Mouse (Mus musculus) hindbrain, embryonic 10.5 days (tissue): ENCODE measurements around the gene Nmrk2. TPM values are rescaled to one million over a fixed set of nuclear protein-coding genes. Genes with fewer than 3 reads are reported as not detected.

ENCODE experiments used
- DNase-seq: peaks from one replicate; pipeline ENCODE4 v3.0.0-alpha.2; 2017; ENCODE audit warnings: low spot score
- H3K27ac ChIP-seq: fragments of 300-500 bp; sonication (generic); 2 replicates; pipeline ENCODE4 v1.5.1; 2016; ENCODE audit warnings: mild to moderate bottlenecking, moderate library complexity
- H3K27me3 ChIP-seq: fragments of 300-500 bp; sonication (generic); 2 replicates; pipeline ENCODE4 v1.6.1; 2016; ENCODE audit warnings: mild to moderate bottlenecking; ENCODE audit not compliant: poor library complexity, insufficient read depth, severe bottlenecking
- H3K36me3 ChIP-seq: fragments of 300-500 bp; sonication (generic); 2 replicates; pipeline ENCODE4 v1.6.1; 2016; ENCODE audit warnings: mild to moderate bottlenecking, moderate library complexity
- H3K4me1 ChIP-seq: fragments of 300-500 bp; sonication (generic); replicated peaks from 2 replicates; pipeline ENCODE4 v1.6.1; 2016; ENCODE audit warnings: mild to moderate bottlenecking
- H3K4me3 ChIP-seq: fragments of 300-500 bp; sonication (generic); 2 replicates; pipeline ENCODE4 v1.5.1; 2016; ENCODE audit warnings: mild to moderate bottlenecking, moderate library complexity
- H3K9me3 ChIP-seq: fragments of 300-500 bp; sonication (generic); 2 replicates; pipeline ENCODE4 v1.6.1; 2016; ENCODE audit warnings: mild to moderate bottlenecking, moderate library complexity
- WGBS: fragments of 180-500 bp; shearing (Covaris S2); methylation state at CpG from one replicate; pipeline ENCODE4 v1.1.7; 2016; 5-methylcytosine and 5-hydroxymethylcytosine counted together
- polyA plus RNA-seq: library from polyadenylated mRNA; unstranded; fragments of >200 nt; fragmentation: Nextera tagmentation; extraction: Ambion mirVana; gene quantifications from 2 replicates; pipeline ENCODE4 v1.2.1, GENCODE M21; 2016

The Nmrk2 gene
- polyA plus RNA-seq = not detected in 2 replicates

DNA sequence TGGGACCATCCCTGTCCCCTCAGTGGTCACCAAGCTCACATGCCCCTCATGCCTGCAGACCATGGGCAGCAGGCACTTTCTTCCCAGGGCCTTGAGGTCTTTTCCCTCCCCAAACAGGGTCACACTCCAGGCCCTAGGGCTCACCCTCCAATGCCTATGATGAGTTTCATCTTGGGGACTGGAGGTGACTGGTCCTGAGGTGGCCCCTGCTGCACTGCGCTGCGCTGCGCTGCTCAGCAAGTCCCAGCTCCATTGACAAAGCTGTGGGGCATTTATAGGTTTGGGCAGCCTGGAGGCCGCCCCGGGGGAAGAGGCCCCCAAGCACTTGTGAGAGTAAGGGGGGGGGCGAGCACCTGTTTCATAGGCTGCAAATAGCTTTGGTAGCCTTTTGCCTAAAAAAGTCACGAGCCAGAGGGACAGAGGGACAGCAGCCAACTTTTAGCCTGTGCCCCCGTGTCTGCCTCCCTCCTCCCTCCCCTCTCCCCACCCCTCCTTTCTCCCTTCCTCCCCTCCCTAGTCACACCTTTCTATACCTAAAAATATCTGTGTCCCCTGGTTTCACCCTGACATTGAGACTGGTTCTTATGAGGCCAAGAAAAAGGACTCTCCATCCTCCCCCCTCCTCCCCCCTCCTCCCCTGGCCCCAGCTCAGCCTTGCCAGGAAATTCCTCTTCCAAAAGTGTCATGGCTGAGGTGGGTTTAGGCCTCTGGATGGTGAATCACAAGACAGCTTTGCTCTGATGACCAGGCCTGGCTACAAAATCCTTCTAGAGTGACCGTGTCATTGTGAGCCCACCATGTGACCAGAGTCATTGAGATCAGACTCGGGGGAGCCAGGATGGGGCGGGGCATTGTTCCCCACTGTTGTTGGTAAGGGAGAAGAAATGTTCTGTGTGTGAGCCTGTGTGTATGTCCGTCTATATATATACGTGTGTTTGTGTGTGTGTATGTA, at the start of gene Nmrk2:
Gene Nmrk2, minus strand, starts transcription at position 245 of the 952 bp plus-strand sequence.
- DNase-seq = no peak
- peaks cover 21% of the 10 kb centered on the region for H3K27me3 ChIP-seq
- H3K4me3 ChIP-seq = no peak within 1 kb of the TSS
- H3K27ac ChIP-seq = peak within 1 kb of the TSS; percentile 23; the same call in 1 of the 2 replicates
- 0 out of 2 replicates have a peak, but pooled peaks cover 11% of the 10 kb centered on the region for H3K4me1 ChIP-seq
- H3K36me3 ChIP-seq = 0 out of 2 replicates have a peak, but pooled peaks cover 6% of the 10 kb centered on the region
- H3K9me3 ChIP-seq = no peaks in the 10 kb centered on the region
- 63% methylated on average over 13 of the region's 13 CpGs for WGBS

DNA sequence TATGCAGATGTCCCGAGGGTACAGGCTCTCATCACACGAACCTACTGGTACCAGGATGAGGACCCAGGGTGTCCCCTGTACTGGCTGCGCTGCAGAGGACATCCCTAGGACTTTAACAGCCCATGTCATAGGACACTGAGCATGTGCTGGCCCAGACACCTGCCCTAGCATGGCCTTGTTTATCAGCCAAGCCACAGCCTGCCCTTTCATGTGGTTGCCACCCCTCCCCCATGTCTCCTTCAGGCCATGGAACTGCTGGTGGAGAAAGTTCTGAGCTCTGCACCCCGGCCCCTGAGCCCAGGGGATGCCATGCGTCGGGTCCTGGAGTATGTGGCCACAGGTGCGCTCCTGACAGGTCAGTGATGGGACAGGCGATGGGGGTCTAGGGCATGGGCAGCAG, 47.6 kb upstream of the Nmrk2 start:
- H3K4me1 ChIP-seq = peaks cover 57% of the 10 kb centered on the region
- no peak overlapping the region for H3K27ac ChIP-seq
- peaks cover 100% of the 10 kb centered on the region for H3K27me3 ChIP-seq
- no peaks in the 10 kb centered on the region for H3K36me3 ChIP-seq
- DNase-seq = no peak
- no peak overlapping the region for H3K4me3 ChIP-seq
- WGBS = 84% methylated on average over 8 of the region's 8 CpGs
- no peaks in the 10 kb centered on the region for H3K9me3 ChIP-seq

DNA sequence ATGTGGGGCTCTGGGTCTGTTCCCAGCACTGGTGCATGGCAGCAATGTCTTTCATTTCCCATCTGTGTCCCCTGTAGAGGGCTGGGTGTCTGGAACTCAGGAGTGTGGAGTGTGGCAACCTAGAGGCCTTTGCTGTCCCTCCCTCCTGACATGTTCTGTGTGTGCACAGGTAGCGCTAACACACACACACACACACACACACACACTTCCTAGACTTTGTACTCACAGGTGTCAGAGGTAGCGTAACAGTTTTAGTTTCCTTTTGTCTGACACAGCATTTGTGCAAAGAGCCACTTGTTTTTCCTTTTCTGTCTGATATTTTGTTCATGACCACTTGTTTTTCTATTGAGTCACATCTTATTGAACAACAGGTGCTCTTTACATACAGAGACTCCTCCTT, 46.0 kb upstream of the Nmrk2 start:
- H3K4me1 ChIP-seq = peaks cover 54% of the 10 kb centered on the region
- WGBS = 90% methylated on average over 2 of the region's 2 CpGs
- no peak for DNase-seq
- H3K36me3 ChIP-seq = no peaks in the 10 kb centered on the region
- no peaks in the 10 kb centered on the region for H3K9me3 ChIP-seq
- peaks cover 100% of the 10 kb centered on the region for H3K27me3 ChIP-seq
- no peak overlapping the region for H3K4me3 ChIP-seq
- H3K27ac ChIP-seq = no peak overlapping the region

DNA sequence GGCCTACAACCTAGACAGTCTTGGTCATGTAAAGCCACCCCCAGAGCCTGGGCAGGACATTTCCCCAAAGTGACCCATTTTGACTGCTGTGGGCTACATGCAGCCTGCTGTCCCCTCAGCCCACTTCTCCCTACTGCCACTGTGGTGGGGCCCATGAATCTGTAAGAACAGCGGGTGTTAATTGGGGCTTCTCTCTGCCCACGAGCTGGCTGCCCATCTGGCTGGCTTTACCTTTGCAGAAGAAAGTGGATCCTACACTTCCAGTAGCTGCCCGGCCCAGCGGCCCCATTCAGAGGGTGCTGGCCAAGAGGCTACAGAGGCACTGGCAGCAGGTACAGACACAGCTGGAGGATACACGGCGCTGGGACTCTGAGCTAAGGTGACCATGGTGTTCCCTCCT, 43.3 kb upstream of the Nmrk2 start:
- DNase-seq = no peak

DNA sequence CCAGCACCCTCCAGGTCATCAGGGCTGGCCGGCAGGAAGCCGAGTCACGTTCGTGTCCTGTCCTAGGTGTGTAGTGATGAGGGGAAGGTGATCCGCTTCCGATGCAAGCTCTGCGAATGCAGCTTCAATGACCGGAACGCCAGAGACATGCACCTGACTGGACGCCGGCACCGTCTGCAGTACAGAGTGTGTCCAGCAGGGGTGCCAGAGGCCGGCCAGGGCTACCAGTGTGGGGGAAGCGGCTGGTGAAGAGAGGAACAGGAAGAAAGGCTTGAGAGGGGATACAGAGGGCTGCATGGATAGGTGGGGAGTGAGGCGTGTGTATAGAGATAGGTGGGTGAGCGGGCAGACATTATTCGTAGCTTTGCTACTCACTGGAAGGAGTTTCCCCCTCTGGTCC, 42.7 kb upstream of the Nmrk2 start:
- peaks cover 100% of the 10 kb centered on the region for H3K27me3 ChIP-seq
- H3K4me1 ChIP-seq = peaks cover 40% of the 10 kb centered on the region
- WGBS = 10% methylated on average over 17 of the region's 17 CpGs
- H3K4me3 ChIP-seq = peak overlapping the region; percentile 7; the same call in 1 of the 2 replicates
- no peaks in the 10 kb centered on the region for H3K36me3 ChIP-seq
- no peaks in the 10 kb centered on the region for H3K9me3 ChIP-seq
- H3K27ac ChIP-seq = peak overlapping the region; percentile 54; the same call in 1 of the 2 replicates
- peak; percentile 85 for DNase-seq

More for the DNA sequence above, 43.3 kb upstream of the Nmrk2 start:
- Histone ChIP-seq H3K4me1 (peaks cover 40% of the 10 kb centered on the region), H3K9me3 (no peaks in the 10 kb centered on the region), H3K4me3 (no peak overlapping the region), H3K27me3 (peaks cover 100% of the 10 kb centered on the region), H3K36me3 (no peaks in the 10 kb centered on the region), H3K27ac (peak overlapping the region; percentile 54; the same call in 1 of the 2 replicates)
- 93% methylated on average over 6 of the region's 6 CpGs for WGBS

DNA sequence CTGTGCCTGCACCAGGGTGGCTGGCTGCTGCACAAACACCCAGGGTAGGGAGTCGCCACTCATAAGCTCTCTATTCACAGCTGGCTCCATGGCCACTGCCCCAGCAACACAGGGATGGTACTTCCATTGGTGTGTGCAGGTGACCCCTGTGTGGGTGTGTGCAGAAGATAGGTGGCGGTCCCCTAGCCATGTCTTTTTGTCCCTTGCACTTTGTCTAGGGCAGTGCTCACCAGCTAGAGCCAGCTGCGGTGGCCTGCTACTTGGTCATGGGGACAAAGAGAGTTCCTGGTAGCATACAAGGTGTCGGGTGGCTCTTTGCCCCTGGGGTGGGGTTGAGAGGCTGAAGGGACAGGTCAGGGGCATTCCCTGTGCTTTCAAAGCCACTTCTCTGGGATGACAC, 42.3 kb upstream of the Nmrk2 start:
- no peak for DNase-seq
- no peak overlapping the region for H3K27ac ChIP-seq
- peaks cover 40% of the 10 kb centered on the region for H3K4me1 ChIP-seq
- peak overlapping the region; percentile 7; the same call in 1 of the 2 replicates for H3K4me3 ChIP-seq
- WGBS = 83% methylated on average over 4 of the region's 4 CpGs
- H3K27me3 ChIP-seq = peaks cover 100% of the 10 kb centered on the region
- no peaks in the 10 kb centered on the region for H3K9me3 ChIP-seq
- H3K36me3 ChIP-seq = no peaks in the 10 kb centered on the region

DNA sequence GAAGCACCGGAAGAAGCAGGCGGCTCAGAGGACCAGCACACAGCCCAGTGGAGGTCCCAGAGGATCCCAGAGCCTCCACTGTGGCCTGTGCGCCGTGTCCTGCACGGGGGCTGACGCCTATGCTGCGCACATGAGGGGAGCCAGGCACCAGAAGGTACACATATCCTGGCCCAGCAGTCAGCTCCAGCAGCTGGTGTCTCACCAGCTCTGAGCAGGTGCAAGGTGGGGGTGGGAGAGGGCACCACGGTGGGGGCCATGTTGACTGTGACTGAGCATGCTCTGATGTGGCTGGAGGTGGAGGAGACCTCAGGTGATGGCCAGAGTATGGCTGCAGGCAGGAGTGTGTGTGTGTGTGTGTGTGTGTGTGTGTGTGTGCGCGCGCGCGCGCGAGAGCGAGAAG, 40.2 kb upstream of the Nmrk2 start:
- DNase-seq = no peak
- Histone ChIP-seq H3K4me1 (peaks cover 53% of the 10 kb centered on the region), H3K27ac (no peak overlapping the region), H3K4me3 (no peak overlapping the region), H3K9me3 (no peaks in the 10 kb centered on the region), H3K36me3 (no peaks in the 10 kb centered on the region), H3K27me3 (peaks cover 100% of the 10 kb centered on the region)
- 92% methylated on average over 16 of the region's 16 CpGs for WGBS

DNA sequence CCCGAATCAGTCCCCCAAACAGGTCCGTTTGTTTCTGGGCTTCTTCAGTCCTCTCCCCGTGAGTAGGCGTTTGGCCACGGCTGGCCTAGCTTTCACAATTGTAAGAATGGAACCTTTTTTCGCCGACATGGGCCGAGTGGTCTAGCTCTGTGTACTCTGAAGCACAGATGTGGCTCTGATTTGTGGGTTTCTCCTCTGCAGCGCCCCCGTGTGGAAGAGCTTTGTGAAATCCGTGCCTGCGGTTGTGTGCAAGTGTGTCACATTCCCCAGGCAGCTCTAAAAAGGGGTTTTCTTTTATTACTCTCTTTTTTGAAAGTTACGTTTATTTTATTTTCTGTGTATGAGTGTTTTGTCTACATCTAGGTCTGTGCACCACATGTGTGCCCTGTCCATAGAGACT, 39.0 kb upstream of the Nmrk2 start:
- no peak overlapping the region for H3K4me3 ChIP-seq
- no peak overlapping the region for H3K27ac ChIP-seq
- peaks cover 56% of the 10 kb centered on the region for H3K4me1 ChIP-seq
- peaks cover 96% of the 10 kb centered on the region for H3K27me3 ChIP-seq
- peak; percentile 79 for DNase-seq
- H3K36me3 ChIP-seq = no peaks in the 10 kb centered on the region
- 19% methylated on average over 13 of the region's 13 CpGs for WGBS
- H3K9me3 ChIP-seq = no peaks in the 10 kb centered on the region

DNA sequence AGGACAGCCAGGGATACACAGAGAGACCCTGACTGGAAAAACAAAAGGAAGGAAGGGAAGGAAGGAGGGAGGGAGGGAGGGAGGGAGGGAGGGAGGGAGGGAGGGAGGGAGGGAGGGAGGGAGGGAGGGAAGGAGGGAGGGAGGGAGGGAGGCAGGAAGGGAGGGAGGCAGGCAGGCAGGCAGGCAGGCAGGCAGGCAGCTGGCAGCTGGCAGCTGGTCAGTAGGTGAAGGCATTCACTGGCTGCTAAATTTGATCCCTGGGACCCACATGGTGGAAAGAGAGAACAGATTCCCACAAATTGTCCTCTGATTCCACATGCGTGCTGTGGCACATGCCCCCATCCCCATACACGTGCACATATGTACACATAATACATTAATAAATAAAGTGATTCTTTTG, 36.8 kb upstream of the Nmrk2 start:
- Histone ChIP-seq H3K9me3 (no peaks in the 10 kb centered on the region), H3K27ac (no peak overlapping the region), H3K36me3 (0 out of 2 replicates have a peak, but pooled peaks cover 5% of the 10 kb centered on the region), H3K27me3 (peaks cover 74% of the 10 kb centered on the region), H3K4me3 (no peak overlapping the region), H3K4me1 (peaks cover 47% of the 10 kb centered on the region)
- WGBS = 92% methylated on average over 2 of the region's 2 CpGs
- DNase-seq = no peak

DNA sequence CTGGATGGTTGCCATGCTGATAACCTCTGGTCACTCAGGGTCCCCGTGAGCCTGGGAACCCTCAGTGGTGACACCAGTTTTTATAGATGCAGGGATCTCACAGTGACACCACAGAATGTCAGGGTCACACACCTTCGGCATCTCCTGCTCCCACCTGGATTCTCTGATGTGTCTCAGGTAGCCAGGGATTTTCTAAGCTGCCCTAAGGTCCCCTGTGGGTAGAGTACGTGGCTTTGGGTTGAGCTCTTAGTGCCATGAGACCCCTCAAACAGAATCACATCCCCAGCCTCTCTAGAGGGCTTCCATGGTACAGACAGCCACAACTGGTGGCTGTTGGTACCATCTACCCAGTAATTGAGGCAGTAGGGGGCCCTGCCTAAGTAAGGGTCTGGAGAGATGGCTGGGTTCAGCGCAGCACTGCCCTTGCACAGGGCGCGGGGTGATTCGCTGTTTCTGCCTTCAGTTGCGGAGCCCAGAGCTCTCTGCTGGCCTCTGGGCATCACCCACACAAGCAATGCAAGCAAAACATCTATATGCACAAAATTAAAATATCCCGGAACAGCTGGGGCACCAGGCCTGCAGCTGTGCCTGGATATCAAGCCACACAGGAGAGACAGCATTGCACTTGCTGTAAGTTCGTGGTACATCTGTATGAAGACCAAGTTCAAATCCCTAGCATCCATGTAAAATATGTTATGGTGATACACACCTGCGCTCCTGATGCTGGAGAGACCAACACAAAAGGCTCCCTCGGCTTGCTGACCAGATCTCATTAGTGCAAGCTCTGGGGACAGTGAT, 34.8 kb upstream of the Nmrk2 start:
- 90% methylated on average over 12 of the region's 12 CpGs for WGBS
- no peak for DNase-seq
- Histone ChIP-seq H3K27me3 (peaks cover 68% of the 10 kb centered on the region), H3K9me3 (no peaks in the 10 kb centered on the region), H3K4me1 (peaks cover 58% of the 10 kb centered on the region), H3K4me3 (peak overlapping the region; percentile 4; the same call in 1 of the 2 replicates), H3K27ac (no peak overlapping the region), H3K36me3 (0 out of 2 replicates have a peak, but pooled peaks cover 5% of the 10 kb centered on the region)

DNA sequence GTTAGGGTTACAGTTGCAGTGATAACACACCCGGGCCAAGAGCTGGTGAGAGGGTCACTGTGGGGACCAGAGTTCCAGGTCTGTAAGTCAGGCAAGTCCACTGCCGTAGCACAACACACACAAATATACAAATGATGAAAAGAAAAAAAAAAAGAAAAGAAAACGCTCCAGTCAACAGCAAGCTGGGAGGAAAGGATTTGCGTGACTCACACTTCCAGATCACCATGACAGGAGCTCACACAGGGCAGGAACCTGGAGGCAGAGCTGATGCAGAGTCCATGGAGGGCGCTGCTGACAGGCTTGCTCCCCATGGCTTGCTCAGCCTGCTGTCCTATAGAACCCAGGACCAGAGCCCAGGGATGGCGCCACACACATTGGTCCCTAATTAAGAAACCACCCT, 32.4 kb upstream of the Nmrk2 start:
- WGBS = 86% methylated on average over 6 of the region's 6 CpGs
- Histone ChIP-seq H3K27ac (no peak overlapping the region), H3K9me3 (no peaks in the 10 kb centered on the region), H3K4me3 (peak overlapping the region; percentile 94; the same call in 1 of the 2 replicates), H3K4me1 (peaks cover 66% of the 10 kb centered on the region), H3K27me3 (peaks cover 68% of the 10 kb centered on the region), H3K36me3 (0 out of 2 replicates have a peak, but pooled peaks cover 5% of the 10 kb centered on the region)
- DNase-seq = no peak

DNA sequence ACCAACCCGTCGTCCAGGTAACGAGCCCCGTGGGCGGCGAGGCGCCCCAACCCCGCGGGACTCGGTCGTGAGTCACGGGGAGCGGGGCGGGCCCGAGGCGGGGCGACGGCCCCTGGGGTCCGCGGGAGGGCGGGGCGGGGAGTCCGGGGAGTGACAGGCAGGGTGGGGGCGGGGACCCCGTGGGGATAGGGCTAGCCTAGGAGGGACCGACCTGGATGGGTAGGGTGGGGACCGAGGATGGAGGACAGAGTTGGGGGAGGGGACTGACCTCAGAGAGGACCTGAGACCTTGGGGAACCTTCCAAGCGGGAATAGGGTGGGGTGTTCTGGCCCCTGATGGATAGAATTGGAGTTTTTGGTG, 31.4 kb upstream of the Nmrk2 start:
- DNase-seq = no peak
- 1% methylated on average over 27 of the region's 28 CpGs for WGBS
- Histone ChIP-seq H3K4me1 (peaks cover 61% of the 10 kb centered on the region), H3K36me3 (0 out of 2 replicates have a peak, but pooled peaks cover 5% of the 10 kb centered on the region), H3K9me3 (no peaks in the 10 kb centered on the region), H3K27me3 (peaks cover 68% of the 10 kb centered on the region), H3K4me3 (peak overlapping the region; percentile 94), H3K27ac (peak overlapping the region; percentile 93)
